Mouse (Mus musculus) lung, embryonic 14.5 days (tissue): ENCODE measurements at regions not wholly inside any gene's neighbourhood (a gene's known extent, or its start where the extent isn't known, plus 50 kb on each side); places are given as distances from the start of the nearest gene placed in this dataset.
A peak's percentile ranks its signal among the peaks of the same experiment; 100 is the strongest.

Experiments used
- ATAC-seq: fragments of 200-750 bp; cut with Nextera tagmentation; 2 replicates; pipeline ENCODE4 v1.8.0; 2017; ENCODE audit warnings: mild to moderate bottlenecking, moderate TSS enrichment, moderate library complexity; ENCODE audit not compliant: insufficient read depth
- DNase-seq: peaks from one replicate; pipeline ENCODE4 v3.0.0-alpha.2; 2015
- H3K27ac ChIP-seq: fragments of 300-500 bp; sonication (generic); 2 replicates; pipeline ENCODE4 v1.5.1; 2014; ENCODE audit warnings: low read depth, mild to moderate bottlenecking, moderate library complexity
- H3K27me3 ChIP-seq: fragments of 300-500 bp; sonication (generic); 2 replicates; pipeline ENCODE4 v1.6.1; 2014; ENCODE audit warnings: low read length, control low read depth; ENCODE audit not compliant: insufficient read depth
- H3K36me3 ChIP-seq: fragments of 300-500 bp; sonication (generic); 2 replicates; pipeline ENCODE4 v1.6.1; 2014; ENCODE audit warnings: control low read depth; ENCODE audit not compliant: insufficient read depth
- H3K4me1 ChIP-seq: fragments of 300-500 bp; sonication (generic); 2 replicates; pipeline ENCODE4 v1.6.1; 2014; ENCODE audit warnings: antibody characterized with exemption, control low read depth; ENCODE audit not compliant: insufficient read depth
- H3K4me2 ChIP-seq: fragments of 300-500 bp; sonication (generic); 2 replicates; pipeline ENCODE4 v1.6.1; 2014; ENCODE audit warnings: mild to moderate bottlenecking
- H3K4me3 ChIP-seq: fragments of 300-500 bp; sonication (generic); 2 replicates; pipeline ENCODE4 v1.5.1; 2014; ENCODE audit warnings: low read depth, low read length
- H3K9ac ChIP-seq: fragments of 300-500 bp; sonication (generic); 2 replicates; pipeline ENCODE4 v1.6.1; 2014
- H3K9me3 ChIP-seq: fragments of 300-500 bp; sonication (generic); 2 replicates; pipeline ENCODE4 v1.6.1; 2016; ENCODE audit warnings: low read depth, low read length, control low read depth
- CTCF ChIP-seq: IDR thresholded peaks from 2 replicates; pipeline ENCODE4 v1.5.1; 2016; ENCODE audit warnings: antibody characterized with exemption, low read depth
- WGBS: fragments of 180-500 bp; shearing (Covaris S2); extraction: QIAGEN DNeasy Blood & Tissue Kit; methylation state at CpG from one replicate; pipeline ENCODE4 v1.1.7; 2014; 5-methylcytosine and 5-hydroxymethylcytosine counted together

GRCm38 (mm10) chr8:88447844-88448535 is 73.2 kb upstream of the Nkd1 start:
- TF ChIP-seq CTCF: no peak
- no peak overlapping the region for H3K27ac ChIP-seq
- H3K9ac ChIP-seq: no peak overlapping the region
- H3K36me3 ChIP-seq: no peaks in the 10 kb centered on the region
- no peaks in the 10 kb centered on the region for H3K9me3 ChIP-seq
- no peak overlapping the region for H3K4me2 ChIP-seq
- ATAC-seq (no peak), DNase-seq (no peak)
- 72% methylated on average over 9 of the region's 9 CpGs for WGBS
- H3K4me3 ChIP-seq: no peak overlapping the region
- peaks cover 10% of the 10 kb centered on the region for H3K4me1 ChIP-seq
- H3K27me3 ChIP-seq: peaks cover 21% of the 10 kb centered on the region

GRCm38 (mm10) chr8:88449001-88449400 is 72.2 kb upstream of the Nkd1 start:
- Histone ChIP-seq H3K36me3 (no peaks in the 10 kb centered on the region), H3K9me3 (no peaks in the 10 kb centered on the region), H3K9ac (no peak overlapping the region), H3K4me1 (peaks cover 10% of the 10 kb centered on the region), H3K27me3 (peaks cover 28% of the 10 kb centered on the region), H3K4me2 (no peak overlapping the region), H3K27ac (no peak overlapping the region), H3K4me3 (no peak overlapping the region)
- no peak for TF ChIP-seq CTCF
- WGBS: 79% methylated on average over 9 of the region's 9 CpGs
- DNase-seq (no peak), ATAC-seq (no peak)

GRCm38 (mm10) chr8:88449534-88449933 is 71.6 kb upstream of the Nkd1 start:
- Histone ChIP-seq H3K4me2 (no peak overlapping the region), H3K27me3 (peaks cover 32% of the 10 kb centered on the region), H3K4me3 (no peak overlapping the region), H3K27ac (no peak overlapping the region), H3K9me3 (no peaks in the 10 kb centered on the region), H3K4me1 (peaks cover 12% of the 10 kb centered on the region), H3K9ac (no peak overlapping the region), H3K36me3 (no peaks in the 10 kb centered on the region)
- 62% methylated on average over 5 of the region's 5 CpGs for WGBS
- no peak for TF ChIP-seq CTCF
- no peak for ATAC-seq
- DNase-seq: no peak

- DNase-seq (peak; percentile 20), ATAC-seq (no peak)
- Histone ChIP-seq H3K9me3 (no peaks in the 10 kb centered on the region), H3K4me2 (peak overlapping the region; percentile 39), H3K36me3 (no peaks in the 10 kb centered on the region), H3K27ac (no peak overlapping the region), H3K9ac (no peak overlapping the region), H3K4me3 (peak overlapping the region; percentile 6; the same call in 1 of the 2 replicates), H3K4me1 (peaks cover 19% of the 10 kb centered on the region), H3K27me3 (peaks cover 42% of the 10 kb centered on the region)
- peak; percentile 23 for TF ChIP-seq CTCF
- 9% methylated on average over 25 of the region's 26 CpGs for WGBS
Measured at GRCm38 (mm10) chr8:88450864-88451657, 70.1 kb upstream of the Nkd1 start.

GRCm38 (mm10) chr8:88451658-88452500 is 69.3 kb upstream of the Nkd1 start:
- H3K9ac ChIP-seq: no peak overlapping the region
- H3K4me2 ChIP-seq: peak overlapping the region; percentile 39
- no peaks in the 10 kb centered on the region for H3K36me3 ChIP-seq
- peaks cover 42% of the 10 kb centered on the region for H3K27me3 ChIP-seq
- TF ChIP-seq CTCF: peak; percentile 27; the same call in 1 of the 2 replicates
- no peak overlapping the region for H3K27ac ChIP-seq
- DNase-seq (peak; percentile 25), ATAC-seq (no peak)
- H3K4me3 ChIP-seq: no peak overlapping the region
- 27% methylated on average over 17 of the region's 17 CpGs for WGBS
- H3K4me1 ChIP-seq: peaks cover 19% of the 10 kb centered on the region
- H3K9me3 ChIP-seq: no peaks in the 10 kb centered on the region

GRCm38 (mm10) chr8:88452501-88452847 is 68.7 kb upstream of the Nkd1 start:
- H3K9me3 ChIP-seq: no peaks in the 10 kb centered on the region
- no peak overlapping the region for H3K9ac ChIP-seq
- H3K27me3 ChIP-seq: peaks cover 42% of the 10 kb centered on the region
- ATAC-seq: no peak
- no peak overlapping the region for H3K4me3 ChIP-seq
- WGBS: 62% methylated on average over 6 of the region's 6 CpGs
- no peak overlapping the region for H3K27ac ChIP-seq
- H3K4me2 ChIP-seq: no peak overlapping the region
- H3K4me1 ChIP-seq: peaks cover 19% of the 10 kb centered on the region
- no peak for DNase-seq
- no peaks in the 10 kb centered on the region for H3K36me3 ChIP-seq
- TF ChIP-seq CTCF: no peak
